Mouse (Mus musculus) neural tube, embryonic 15.5 days (tissue): Measurements from ENCODE around the gene Chst11. TPM values are rescaled to one million over a fixed set of nuclear protein-coding genes. Genes with fewer than 3 reads are reported as not detected.

Experiments used
- ATAC-seq: fragments of 200-750 bp; cut with Nextera tagmentation; 2 replicates; pipeline ENCODE4 v1.8.0; 2017; ENCODE audit warnings: mild to moderate bottlenecking, moderate TSS enrichment, moderate library complexity; ENCODE audit not compliant: low FRiP score
- H3K27ac ChIP-seq: fragments of 300-500 bp; sonication (generic); replicated peaks from 2 replicates; pipeline ENCODE4 v1.5.1; 2015; ENCODE audit warnings: mild to moderate bottlenecking, inconsistent platforms
- H3K27me3 ChIP-seq: fragments of 300-500 bp; sonication (generic); replicated peaks from 2 replicates; pipeline ENCODE4 v1.6.1; 2015; ENCODE audit warnings: inconsistent platforms
- H3K36me3 ChIP-seq: fragments of 300-500 bp; sonication (generic); 2 replicates; pipeline ENCODE4 v1.6.1; 2015; ENCODE audit warnings: inconsistent platforms
- H3K4me1 ChIP-seq: fragments of 300-500 bp; sonication (generic); 2 replicates; pipeline ENCODE4 v1.6.1; 2015; ENCODE audit warnings: inconsistent platforms
- H3K4me2 ChIP-seq: fragments of 300-500 bp; sonication (generic); 2 replicates; pipeline ENCODE4 v1.6.1; 2015; ENCODE audit warnings: inconsistent platforms, mild to moderate bottlenecking, moderate library complexity
- H3K4me3 ChIP-seq: fragments of 300-500 bp; sonication (generic); replicated peaks from 2 replicates; pipeline ENCODE4 v1.5.1; 2015; ENCODE audit warnings: mild to moderate bottlenecking, inconsistent platforms
- H3K9ac ChIP-seq: fragments of 300-500 bp; sonication (generic); replicated peaks from 2 replicates; pipeline ENCODE4 v1.6.1; 2015; ENCODE audit warnings: mild to moderate bottlenecking, inconsistent platforms
- H3K9me3 ChIP-seq: fragments of 300-500 bp; sonication (generic); replicated peaks from 2 replicates; pipeline ENCODE4 v1.6.1; 2016; ENCODE audit warnings: inconsistent platforms
- WGBS: fragments of 180-500 bp; shearing (Covaris S2); methylation state at CpG from one replicate; pipeline ENCODE4 v1.1.7; 2015; ENCODE audit warnings: mixed read lengths; 5-methylcytosine and 5-hydroxymethylcytosine counted together
- polyA plus RNA-seq: library from polyadenylated mRNA; unstranded; fragments of >200 nt; fragmentation: Nextera tagmentation; extraction: Ambion mirVana; gene quantifications from 2 replicates; pipeline ENCODE4 v1.2.1, GENCODE M21; 2015

The Chst11 gene
- polyA plus RNA-seq, 1 experiment from 2014 or later = 4.1 TPM

DNA sequence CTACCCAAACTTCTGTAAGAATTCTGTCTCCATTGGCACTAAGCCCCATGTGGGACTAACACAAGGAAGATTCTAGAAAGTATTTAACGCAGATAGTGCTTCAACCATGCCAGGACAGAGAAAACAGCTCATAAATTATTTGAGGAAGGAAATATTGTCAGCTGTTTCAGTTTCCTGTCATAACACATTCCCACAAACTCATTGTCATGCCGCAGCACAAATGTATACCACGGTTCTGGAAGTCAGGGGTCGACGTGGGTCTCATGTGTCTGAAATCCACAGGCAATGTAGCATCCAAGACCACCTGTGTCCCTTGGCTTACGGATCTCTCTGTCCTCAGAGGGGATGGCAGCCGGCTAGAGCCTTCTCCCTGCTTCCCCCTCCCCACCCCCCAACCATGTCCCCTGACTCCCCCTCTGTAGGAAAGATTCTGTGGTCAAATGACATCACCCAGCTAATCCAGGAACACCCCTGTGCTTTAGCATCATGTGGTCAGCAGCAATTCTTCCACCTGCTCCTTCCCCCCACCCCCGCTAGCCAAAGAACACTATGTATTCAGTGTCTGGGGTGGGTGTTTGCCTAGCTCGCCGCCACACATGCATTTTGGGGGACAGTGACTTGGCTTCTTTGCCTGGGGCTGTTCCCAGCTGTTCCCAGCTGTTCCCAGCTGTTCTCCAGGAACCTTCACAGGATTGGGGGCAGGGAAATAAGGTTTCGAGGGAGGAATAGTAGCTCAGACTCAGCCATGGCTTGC, 183.2 kb downstream of the Chst11 start:
- H3K27me3 ChIP-seq = no peaks in the 10 kb centered on the region

DNA sequence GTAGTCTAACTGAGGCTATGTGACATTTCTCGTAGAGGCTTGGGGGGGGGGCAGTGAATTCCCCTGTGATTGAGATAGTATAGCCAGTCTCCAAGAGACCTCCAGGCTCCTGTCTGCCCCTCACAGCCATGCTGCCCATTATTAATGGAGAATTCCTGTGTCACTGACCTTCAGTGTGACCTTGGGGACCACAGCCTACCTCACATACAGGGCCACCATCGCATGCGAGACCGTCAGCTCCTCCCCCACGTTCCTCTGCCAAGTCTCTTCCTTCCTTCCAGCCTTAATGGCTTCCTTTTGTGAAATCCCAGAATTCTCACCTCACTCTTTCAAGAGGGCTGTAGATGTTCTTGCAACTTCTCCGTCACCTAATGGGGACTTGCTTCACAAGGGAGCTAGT, 184.3 kb downstream of the Chst11 start:
- peaks cover 12% of the 10 kb centered on the region; the same call in 1 of the 2 replicates for H3K4me1 ChIP-seq
- H3K27me3 ChIP-seq = no peaks in the 10 kb centered on the region
- no peaks in the 10 kb centered on the region for H3K9me3 ChIP-seq
- H3K4me3 ChIP-seq = no peak overlapping the region
- ATAC-seq = no peak
- H3K27ac ChIP-seq = no peak overlapping the region
- no peak overlapping the region for H3K9ac ChIP-seq
- WGBS = 83% methylated on average over 6 of the region's 6 CpGs
- no peak overlapping the region for H3K4me2 ChIP-seq
- no peaks in the 10 kb centered on the region for H3K36me3 ChIP-seq

More for the DNA sequence above, 183.2 kb downstream of the Chst11 start:
- Histone ChIP-seq H3K9me3 (no peaks in the 10 kb centered on the region), H3K9ac (no peak overlapping the region), H3K36me3 (no peaks in the 10 kb centered on the region), H3K27ac (no peak overlapping the region), H3K4me2 (no peak overlapping the region), H3K4me3 (no peak overlapping the region), H3K4me1 (peaks cover 15% of the 10 kb centered on the region)
- whole genome bisulfite sequencing = 77% methylated on average over 11 of the region's 11 CpGs
- no peak for ATAC-seq

DNA sequence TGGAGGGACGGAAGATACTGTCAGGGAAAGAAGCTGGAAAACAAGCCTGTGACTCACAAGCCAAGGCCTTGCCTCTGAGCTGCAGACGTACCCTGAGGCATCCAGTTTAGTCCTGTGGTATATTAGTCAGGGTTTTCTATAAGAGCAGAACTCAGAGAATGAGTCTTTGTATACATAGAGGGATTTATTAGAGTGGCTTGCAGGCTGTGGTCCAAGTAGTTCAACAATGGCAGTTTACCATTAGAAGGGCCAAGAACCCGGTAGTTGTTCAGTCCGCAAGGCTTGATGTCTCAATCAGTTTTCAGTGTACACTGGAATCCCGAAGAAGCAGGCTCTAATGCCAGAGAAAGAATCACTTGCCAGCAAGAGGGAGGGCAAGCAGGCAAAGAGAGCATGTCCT, 192.9 kb downstream of the Chst11 start:
- 72% methylated on average over 5 of the region's 5 CpGs for WGBS
- H3K9me3 ChIP-seq = no peaks in the 10 kb centered on the region
- H3K4me3 ChIP-seq = no peak overlapping the region
- no peak overlapping the region for H3K27ac ChIP-seq
- peaks cover 20% of the 10 kb centered on the region for H3K4me1 ChIP-seq
- no peak for ATAC-seq
- no peaks in the 10 kb centered on the region for H3K36me3 ChIP-seq
- no peak overlapping the region for H3K4me2 ChIP-seq
- no peaks in the 10 kb centered on the region for H3K27me3 ChIP-seq
- no peak overlapping the region for H3K9ac ChIP-seq

DNA sequence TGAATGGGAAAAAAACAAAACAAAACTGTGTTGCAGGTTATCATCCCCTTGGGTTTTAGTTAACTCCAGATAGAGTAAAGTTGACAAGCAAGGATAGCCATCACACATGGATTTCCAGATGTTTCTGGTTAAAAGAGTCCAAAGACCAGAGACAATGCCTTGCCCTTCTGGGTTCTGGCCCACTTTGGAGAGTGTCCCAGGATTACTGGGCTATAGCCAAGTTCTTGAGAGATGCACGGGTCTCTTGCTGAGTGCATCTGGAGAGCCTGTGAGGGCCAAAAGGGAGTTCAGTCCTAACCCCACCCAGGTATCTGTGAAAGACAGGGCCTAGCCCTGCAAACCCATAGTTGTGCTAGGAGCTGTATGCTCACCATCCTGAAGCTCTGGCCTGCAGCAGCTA, 193.4 kb downstream of the Chst11 start:
- no peaks in the 10 kb centered on the region for H3K27me3 ChIP-seq

DNA sequence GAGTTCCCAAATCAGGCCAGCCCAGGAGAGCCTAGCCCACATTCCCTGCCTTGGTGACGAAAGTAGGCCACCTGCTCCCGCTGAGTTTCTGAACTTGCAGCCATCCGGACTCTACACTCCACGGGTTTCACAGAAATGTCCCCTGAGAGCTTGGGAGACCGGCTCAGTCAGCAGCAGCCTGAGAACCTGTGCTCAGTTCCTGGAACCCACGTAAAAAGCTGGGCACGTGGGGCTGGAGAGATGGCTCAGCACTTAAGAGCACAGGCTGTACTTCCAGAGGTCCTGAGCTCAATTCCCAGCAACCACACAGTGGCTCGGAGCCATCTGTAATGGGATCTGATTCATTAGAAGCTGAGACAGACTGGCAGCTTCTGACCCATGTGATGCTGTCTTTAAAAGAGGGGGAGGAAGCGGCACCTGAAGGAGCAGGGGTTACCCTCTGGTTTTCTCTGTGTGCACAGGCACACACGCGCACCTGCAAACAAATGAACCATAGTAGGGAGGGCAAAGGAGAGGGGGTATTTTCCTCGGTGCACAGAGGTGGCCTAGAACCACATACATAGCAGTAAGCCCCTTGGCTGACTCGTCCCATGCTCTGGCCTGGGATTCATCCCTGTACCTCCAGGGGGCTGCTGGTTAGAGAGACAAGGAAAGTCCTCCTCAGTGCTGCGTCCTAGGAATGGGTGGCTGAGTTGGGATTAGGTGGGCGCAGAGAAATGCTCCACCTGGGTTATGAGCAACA, 196.7 kb downstream of the Chst11 start:
- Histone ChIP-seq H3K9ac (no peak overlapping the region), H3K4me1 (peaks cover 36% of the 10 kb centered on the region), H3K4me2 (no peak overlapping the region), H3K27me3 (no peaks in the 10 kb centered on the region), H3K27ac (no peak overlapping the region), H3K36me3 (no peaks in the 10 kb centered on the region), H3K4me3 (no peak overlapping the region), H3K9me3 (no peaks in the 10 kb centered on the region)
- ATAC-seq = no peak
- 69% methylated on average over 15 of the region's 15 CpGs for WGBS

More for the DNA sequence above, 193.4 kb downstream of the Chst11 start:
- H3K9me3 ChIP-seq = no peaks in the 10 kb centered on the region
- no peak overlapping the region for H3K27ac ChIP-seq
- H3K4me2 ChIP-seq = no peak overlapping the region
- no peak overlapping the region for H3K9ac ChIP-seq
- ATAC-seq = no peak
- H3K4me1 ChIP-seq = peaks cover 21% of the 10 kb centered on the region
- WGBS = 79% methylated on average over 1 of the region's 1 CpGs
- H3K36me3 ChIP-seq = no peaks in the 10 kb centered on the region
- no peak overlapping the region for H3K4me3 ChIP-seq

DNA sequence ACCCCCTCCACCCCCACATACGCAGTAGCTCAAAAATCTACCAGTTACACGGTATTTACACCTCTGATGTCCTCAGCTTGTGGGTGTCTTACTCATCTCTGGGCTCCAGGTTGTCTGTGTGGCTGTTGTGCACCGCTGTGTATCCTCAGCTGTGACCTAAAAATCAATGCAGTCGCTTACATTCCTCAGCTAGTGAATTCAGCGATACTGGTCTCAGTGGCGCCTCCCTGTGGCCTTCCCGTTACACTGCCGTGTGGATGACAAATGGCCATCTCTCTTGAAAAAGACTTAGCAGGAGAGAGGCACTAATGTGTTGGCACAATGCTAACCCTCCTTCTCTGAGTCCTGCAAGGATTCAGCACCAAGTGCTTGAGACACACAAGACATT, 197.3 kb downstream of the Chst11 start:
- Histone ChIP-seq H3K4me3 (no peak overlapping the region), H3K27me3 (no peaks in the 10 kb centered on the region), H3K36me3 (no peaks in the 10 kb centered on the region), H3K9ac (no peak overlapping the region), H3K9me3 (no peaks in the 10 kb centered on the region), H3K4me1 (peaks cover 37% of the 10 kb centered on the region), H3K27ac (no peak overlapping the region), H3K4me2 (no peak overlapping the region)
- WGBS = 31% methylated on average over 8 of the region's 8 CpGs
- no peak for ATAC-seq

DNA sequence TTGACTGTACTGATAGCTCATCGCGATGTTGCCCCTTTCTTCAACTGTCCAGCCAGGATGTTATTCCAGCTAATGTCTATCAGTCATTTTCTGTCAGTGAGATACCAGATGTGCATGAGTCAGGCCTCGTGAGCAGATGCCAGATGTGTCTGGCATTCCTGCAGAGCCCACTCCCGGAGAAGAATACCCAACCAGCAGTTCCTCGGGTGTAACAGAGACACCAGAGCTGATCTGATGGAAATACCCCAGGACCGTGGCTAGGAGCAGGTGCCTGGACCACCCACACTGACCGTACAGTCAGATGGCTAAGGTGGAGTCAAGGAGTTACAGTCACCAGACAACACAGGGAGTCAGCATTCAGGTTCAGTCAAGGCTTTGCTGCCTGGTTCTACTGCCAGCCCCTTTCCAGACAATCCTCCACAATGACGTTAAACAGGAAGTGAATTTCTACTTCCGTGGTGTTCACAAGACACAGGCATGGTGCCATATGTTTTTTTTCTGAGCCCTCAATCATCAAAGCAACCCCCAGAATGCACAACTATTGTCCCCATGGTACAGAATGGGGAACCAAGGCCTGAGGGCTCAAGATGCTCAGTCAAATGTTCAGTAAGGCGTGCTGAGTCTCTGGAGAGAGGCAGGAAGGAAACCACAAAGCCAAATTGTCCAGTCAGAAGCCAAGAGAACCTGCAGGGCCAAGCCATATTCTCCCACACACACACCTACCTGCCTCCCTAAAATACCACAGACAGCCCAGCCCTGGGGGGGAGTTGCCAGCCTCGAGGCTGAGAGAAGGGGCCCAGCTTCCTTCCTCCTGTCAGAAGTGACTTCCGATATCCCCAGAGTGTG, 198.6 kb downstream of the Chst11 start:
- no peak for ATAC-seq
- no peaks in the 10 kb centered on the region for H3K27me3 ChIP-seq
- no peak overlapping the region for H3K4me3 ChIP-seq
- 0 out of 2 replicates have a peak overlapping the region, but pooled peaks have one; percentile 47 for H3K27ac ChIP-seq
- no peak overlapping the region for H3K9ac ChIP-seq
- no peaks in the 10 kb centered on the region for H3K36me3 ChIP-seq
- no peak overlapping the region for H3K4me2 ChIP-seq
- whole genome bisulfite sequencing = 65% methylated on average over 12 of the region's 12 CpGs
- peaks cover 37% of the 10 kb centered on the region for H3K4me1 ChIP-seq
- no peaks in the 10 kb centered on the region for H3K9me3 ChIP-seq

DNA sequence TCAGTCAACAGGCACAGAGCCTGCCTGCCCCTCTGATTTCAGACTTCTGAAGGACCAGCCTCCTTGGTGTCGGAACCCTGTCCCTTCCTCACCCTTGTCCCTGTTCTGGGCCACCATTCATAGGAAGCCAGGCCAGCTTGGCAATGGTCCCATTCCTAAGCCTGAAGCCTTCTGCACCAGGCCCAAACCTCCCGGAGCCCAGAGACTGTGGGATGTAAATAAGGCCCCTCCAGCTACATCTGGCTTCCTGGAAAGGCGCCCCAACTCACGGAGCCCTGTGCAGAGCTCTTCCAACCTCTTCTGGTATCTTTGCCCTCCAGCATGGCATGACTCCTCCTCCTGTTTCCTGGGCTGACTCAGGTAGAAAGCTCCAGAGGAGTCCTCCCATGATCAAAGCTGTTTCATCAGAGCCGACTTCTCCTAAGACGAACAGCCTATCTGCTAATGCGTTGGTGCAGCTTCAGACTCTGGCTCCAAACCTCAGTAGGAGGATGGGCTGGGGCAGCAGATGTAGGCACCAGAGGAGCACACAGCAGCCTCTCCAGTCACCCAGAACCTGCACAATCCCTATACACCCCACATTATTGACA, 199.3 kb downstream of the Chst11 start:
- no peak overlapping the region for H3K4me3 ChIP-seq
- H3K36me3 ChIP-seq = no peaks in the 10 kb centered on the region
- WGBS = 61% methylated on average over 7 of the region's 7 CpGs
- peaks cover 37% of the 10 kb centered on the region for H3K4me1 ChIP-seq
- H3K27me3 ChIP-seq = no peaks in the 10 kb centered on the region
- no peaks in the 10 kb centered on the region for H3K9me3 ChIP-seq
- no peak for ATAC-seq
- H3K27ac ChIP-seq = peak overlapping the region; percentile 47; the same call in 1 of the 2 replicates
- H3K9ac ChIP-seq = no peak overlapping the region
- H3K4me2 ChIP-seq = no peak overlapping the region

DNA sequence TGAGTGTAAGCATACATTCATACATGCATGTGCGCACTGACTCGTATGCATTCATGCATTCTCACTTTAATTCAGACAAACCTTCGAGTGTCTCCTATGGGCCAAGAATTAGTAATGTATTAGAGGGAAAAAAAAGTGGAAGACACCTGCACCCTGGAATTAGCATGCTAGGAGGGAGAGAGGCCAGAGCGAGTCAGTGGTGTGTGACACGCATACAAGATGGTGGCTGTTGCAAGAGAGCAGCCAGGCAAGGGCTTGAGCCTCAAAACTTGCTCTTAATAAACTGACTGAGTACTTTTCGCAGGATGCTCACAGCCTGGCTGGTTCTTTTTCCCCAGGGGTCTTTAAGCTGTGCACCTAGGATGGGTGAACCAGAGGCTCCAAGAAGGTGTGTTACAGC, 199.8 kb downstream of the Chst11 start:
- WGBS = 73% methylated on average over 6 of the region's 6 CpGs
- no peaks in the 10 kb centered on the region for H3K9me3 ChIP-seq
- no peak overlapping the region for H3K4me3 ChIP-seq
- no peak overlapping the region for H3K27ac ChIP-seq
- no peaks in the 10 kb centered on the region for H3K27me3 ChIP-seq
- ATAC-seq = no peak
- no peak overlapping the region for H3K9ac ChIP-seq
- no peaks in the 10 kb centered on the region for H3K36me3 ChIP-seq
- peaks cover 37% of the 10 kb centered on the region for H3K4me1 ChIP-seq
- H3K4me2 ChIP-seq = no peak overlapping the region

DNA sequence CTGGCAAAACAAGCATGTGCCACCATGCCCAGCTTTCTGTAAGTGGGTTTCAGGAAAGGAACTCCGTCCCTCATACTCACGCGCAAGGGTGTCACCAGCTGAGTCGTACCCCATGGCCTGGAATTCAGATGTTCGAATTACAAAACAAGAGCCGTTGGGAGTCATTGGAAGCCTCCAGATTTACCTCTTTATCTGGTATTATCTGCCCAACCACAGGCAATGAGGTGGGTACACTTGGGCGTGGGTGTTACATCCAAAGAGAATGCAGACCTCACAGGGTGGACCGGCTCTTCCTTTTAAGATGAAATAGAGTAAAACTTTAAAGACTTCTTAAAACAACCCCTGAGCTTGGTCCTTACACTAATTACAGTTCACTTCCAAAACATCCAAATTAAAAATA, 200.9 kb downstream of the Chst11 start:
- Histone ChIP-seq H3K27me3 (no peaks in the 10 kb centered on the region), H3K4me1 (peaks cover 37% of the 10 kb centered on the region), H3K9me3 (no peaks in the 10 kb centered on the region), H3K27ac (no peak overlapping the region), H3K9ac (no peak overlapping the region), H3K36me3 (0 out of 2 replicates have a peak, but pooled peaks cover 2% of the 10 kb centered on the region), H3K4me3 (no peak overlapping the region), H3K4me2 (no peak overlapping the region)
- ATAC-seq = no peak
- 90% methylated on average over 8 of the region's 8 CpGs for WGBS

DNA sequence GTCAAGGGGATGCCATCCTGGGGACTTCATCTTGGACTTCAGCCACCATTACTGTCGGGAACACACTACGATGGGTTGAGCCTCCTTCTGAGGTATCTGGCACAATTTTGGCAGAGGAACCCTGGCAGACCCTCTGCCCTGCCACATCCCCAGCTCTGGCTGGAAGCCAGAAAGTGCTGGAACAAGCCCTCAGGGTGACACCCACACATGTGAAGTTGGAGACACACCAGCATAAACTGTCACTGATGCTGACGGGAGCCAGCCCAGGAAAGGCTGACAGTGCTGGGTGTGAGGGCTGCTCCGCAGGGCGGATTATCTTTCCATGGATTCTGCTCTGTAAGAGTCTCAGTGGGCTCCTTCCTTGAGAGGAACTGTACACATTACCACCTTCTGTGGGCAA, 201.7 kb downstream of the Chst11 start:
- Histone ChIP-seq H3K4me2 (no peak overlapping the region), H3K27me3 (no peaks in the 10 kb centered on the region), H3K36me3 (0 out of 2 replicates have a peak, but pooled peaks cover 5% of the 10 kb centered on the region), H3K9me3 (no peaks in the 10 kb centered on the region), H3K4me3 (no peak overlapping the region), H3K27ac (no peak overlapping the region), H3K9ac (no peak overlapping the region), H3K4me1 (peaks cover 36% of the 10 kb centered on the region)
- ATAC-seq = no peak
- WGBS = 61% methylated on average over 5 of the region's 5 CpGs
